Mouse (Mus musculus) C2C12 (cell line): Measurements from ENCODE around the gene Tro. TPM values are rescaled to one million over a fixed set of nuclear protein-coding genes. Genes with fewer than 3 reads are reported as not detected.

Experiments
- H3K27me3 ChIP-seq: one replicate; pipeline ENCODE4 v1.6.1; 2011; ENCODE audit not compliant: control insufficient read depth, insufficient read depth, insufficient read length
- H3K36me3 ChIP-seq: one replicate; pipeline ENCODE4 v1.6.1; 2011; ENCODE audit not compliant: control insufficient read depth, insufficient read depth
- H3K4me3 ChIP-seq: one replicate; pipeline ENCODE4 v1.5.1; 2011; ENCODE audit warnings: mild to moderate bottlenecking, control low read depth; ENCODE audit not compliant: poor library complexity, insufficient read depth, severe bottlenecking
- H3K79me2 ChIP-seq: one replicate; pipeline ENCODE4 v1.6.1; 2011; ENCODE audit not compliant: control insufficient read depth, insufficient read depth
- H3K79me3 ChIP-seq: one replicate; pipeline ENCODE4 v1.6.1; 2011; ENCODE audit warnings: low read depth, control low read depth
- H3ac ChIP-seq: one replicate; pipeline ENCODE3; 2011; ENCODE audit warnings: low read depth; ENCODE audit not compliant: control insufficient read depth, insufficient read length
- CEBPB ChIP-seq: IDR thresholded peaks from one replicate; pipeline ENCODE4 v1.6.1; 2011; ENCODE audit warnings: low read depth, mild to moderate bottlenecking, control low read depth, moderate library complexity
- CTCF ChIP-seq: IDR thresholded peaks from one replicate; pipeline ENCODE4 v1.5.1; 2011; ENCODE audit not compliant: control insufficient read depth, insufficient read depth, insufficient read length
- FOSL1 ChIP-seq: IDR thresholded peaks from one replicate; pipeline ENCODE4 v1.8.0; 2011; ENCODE audit warnings: mild to moderate bottlenecking, low read length; ENCODE audit not compliant: poor library complexity, insufficient read depth, severe bottlenecking
- MAX ChIP-seq: IDR thresholded peaks from one replicate; pipeline ENCODE4 v1.6.1; 2011; ENCODE audit warnings: mild to moderate bottlenecking, control low read depth
- MYOD1 ChIP-seq: IDR thresholded peaks from one replicate; pipeline ENCODE4 v1.6.1; 2011; ENCODE audit warnings: low read depth; ENCODE audit not compliant: control insufficient read depth, insufficient read length
- MYOG ChIP-seq: IDR thresholded peaks from one replicate; pipeline ENCODE4 v1.6.1; 2011; ENCODE audit not compliant: control insufficient read depth, insufficient read length; ENCODE audit errors: extremely low read depth
- USF1 ChIP-seq: IDR thresholded peaks from one replicate; pipeline ENCODE4 v1.6.1; 2011; ENCODE audit warnings: low read depth, mild to moderate bottlenecking, control low read depth, moderate library complexity
- polyA plus RNA-seq: library from polyadenylated mRNA; unstranded; fragments of >200 nt; fragmentation: generic; extraction: Trizol; gene quantifications from one replicate; pipeline ENCODE4 v1.2.1, GENCODE M21; 2012; ENCODE audit warnings: missing spikeins

Tro gene
- polyA plus RNA-seq, 1 experiment = 0.06 TPM

GRCm38 (mm10) chrX:150598882-150599281, 58.5 kb downstream of the Tro start:
- TF ChIP-seq MYOD1 = no peak
- TF ChIP-seq FOSL1 = no peak
- no peak for TF ChIP-seq CTCF
- TF ChIP-seq MAX = no peak
- no peak for TF ChIP-seq CEBPB
- TF ChIP-seq USF1 = no peak
- no peak for TF ChIP-seq MYOG

More at GRCm38 (mm10) chrX:150598882-150599281, 58.5 kb downstream of the Tro start:
- no peaks in the 10 kb centered on the region for H3K79me3 ChIP-seq
- H3K27me3 ChIP-seq = no peaks in the 10 kb centered on the region
- H3K36me3 ChIP-seq = no peaks in the 10 kb centered on the region
- no peak overlapping the region for H3ac ChIP-seq
- no peaks in the 10 kb centered on the region for H3K79me2 ChIP-seq
- H3K4me3 ChIP-seq = no peak overlapping the region

Other genes with a start within 250 kb of the Tro start
- 14.3 TPM for gene Tmem29, start 198.4 kb downstream of the Tro start, polyA plus RNA-seq
- gene Alas2, start 110.2 kb downstream of the Tro start, polyA plus RNA-seq = 0.07 TPM
- gene Pfkfb1, start 69.4 kb downstream of the Tro start, polyA plus RNA-seq = 2.7 TPM
- gene Apex2, start 67.7 kb downstream of the Tro start, polyA plus RNA-seq = 18.2 TPM
- gene Maged2, start 156.8 kb upstream of the Tro start, polyA plus RNA-seq = 41.1 TPM